Mouse (Mus musculus): ENCODE data around the gene Tspan18.

Tspan18 gene

GRCm38 (mm10) chr2:93179603-93180002 lies 154.7 kb downstream of the Tspan18 start:
- DNase-seq: no peak

GRCm38 (mm10) chr2:93178313-93178677 lies 156.0 kb downstream of the Tspan18 start:
- no peak for DNase-seq

- peak; percentile 62 to 65 for DNase-seq
These were observed 156.5 kb downstream of the Tspan18 start for GRCm38 (mm10) chr2:93177668-93178312.

- peak; percentile 76 to 88 for DNase-seq
These were observed 157.2 kb downstream of the Tspan18 start for GRCm38 (mm10) chr2:93176871-93177667.

- peak; percentile 77 to 80 for DNase-seq
These were observed 158.0 kb downstream of the Tspan18 start for GRCm38 (mm10) chr2:93176193-93176798.

- no peak for DNase-seq
These were observed 158.6 kb downstream of the Tspan18 start for GRCm38 (mm10) chr2:93175721-93176120.

GRCm38 (mm10) chr2:93175278-93175677 lies 159.0 kb downstream of the Tspan18 start:
- no peak for DNase-seq

GRCm38 (mm10) chr2:93174159-93174558 lies 160.1 kb downstream of the Tspan18 start:
- DNase-seq: no peak

- DNase-seq: no peak
These were observed 161.8 kb downstream of the Tspan18 start for GRCm38 (mm10) chr2:93172460-93172859.

- no peak for DNase-seq
These were observed 162.4 kb downstream of the Tspan18 start for GRCm38 (mm10) chr2:93171929-93172328.

- peak; percentile 62 to 64 for DNase-seq
These were observed 163.5 kb downstream of the Tspan18 start for GRCm38 (mm10) chr2:93170845-93171200.

GRCm38 (mm10) chr2:93170156-93170844 lies 164.0 kb downstream of the Tspan18 start:
- DNase-seq: no peak

- no peak for DNase-seq
These were observed 167.4 kb downstream of the Tspan18 start for GRCm38 (mm10) chr2:93166734-93167406.

- no peak for DNase-seq
These were observed 168.0 kb downstream of the Tspan18 start for GRCm38 (mm10) chr2:93166295-93166694.

- DNase-seq: no peak
These were observed 170.5 kb downstream of the Tspan18 start for GRCm38 (mm10) chr2:93163750-93164335.

- DNase-seq: peak; percentile 47 to 71
These were observed 171.0 kb downstream of the Tspan18 start for GRCm38 (mm10) chr2:93163317-93163716.

GRCm38 (mm10) chr2:93162791-93163190 lies 171.5 kb downstream of the Tspan18 start:
- no peak for DNase-seq

GRCm38 (mm10) chr2:93161914-93162664 lies 172.2 kb downstream of the Tspan18 start:
- DNase-seq: no peak

- peak; percentile 42 to 52 for DNase-seq
These were observed 173.8 kb downstream of the Tspan18 start for GRCm38 (mm10) chr2:93160467-93161035.

- peak in 1 of 2 experiments; percentile 14 for DNase-seq
These were observed 179.7 kb downstream of the Tspan18 start for GRCm38 (mm10) chr2:93154486-93155032.

- DNase-seq: peak; percentile 54 to 60
These were observed 180.5 kb downstream of the Tspan18 start for GRCm38 (mm10) chr2:93153833-93154232.

Measured in cerebellum, postnatal 14 days (tissue).